Mouse (Mus musculus) C2C12 (cell line): Measurements from ENCODE around the gene Agr2.

Source experiments
- CTCF ChIP-seq: IDR thresholded peaks from one replicate; pipeline ENCODE4 v1.5.1; 2011; ENCODE audit not compliant: control insufficient read depth, insufficient read depth, insufficient read length
- MYOG ChIP-seq: IDR thresholded peaks from one replicate; pipeline ENCODE4 v1.6.1; 2011; ENCODE audit not compliant: control insufficient read depth, insufficient read length; ENCODE audit errors: extremely low read depth
- USF1 ChIP-seq: IDR thresholded peaks from one replicate; pipeline ENCODE4 v1.6.1; 2011; ENCODE audit warnings: low read depth, mild to moderate bottlenecking, control low read depth, moderate library complexity

DNA sequence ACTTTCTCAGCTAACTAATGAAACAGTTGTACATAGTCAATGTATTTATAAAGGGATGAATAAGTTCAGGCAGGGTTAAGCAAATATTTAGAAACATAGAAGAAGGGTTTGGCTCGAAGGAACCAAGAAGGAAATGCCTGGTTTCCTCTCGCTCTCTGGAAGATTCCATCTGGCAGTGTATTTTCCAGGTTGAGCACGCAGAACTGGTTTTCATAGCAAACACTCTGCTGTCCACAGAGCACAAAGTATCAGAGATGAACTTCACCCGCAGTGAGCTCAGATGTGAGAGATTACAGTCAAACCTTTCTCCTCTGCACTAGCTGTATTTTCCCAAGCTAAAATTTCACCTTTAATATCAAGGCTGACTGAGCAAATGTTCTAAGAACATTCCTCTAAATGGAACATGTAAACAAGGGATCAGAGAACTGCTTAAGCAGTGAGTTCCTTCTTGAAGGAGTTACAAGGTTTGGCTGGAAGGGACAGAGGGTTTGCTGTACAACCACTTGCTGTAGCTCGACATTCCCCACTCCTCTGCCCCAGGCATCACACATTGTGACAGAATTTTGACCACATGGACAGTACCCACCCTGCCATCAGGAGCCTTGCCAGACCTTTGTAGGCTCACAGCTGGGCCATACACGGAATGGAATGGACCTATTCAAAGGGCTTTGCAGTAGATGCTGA is 15.8 kb downstream of the Agr2 start:
- TF ChIP-seq MYOG = no peak
- TF ChIP-seq CTCF = no peak
- TF ChIP-seq USF1 = no peak
